Mouse (Mus musculus) heart, postnatal 0 days (tissue): Measurements from ENCODE around the gene Bcat1. TPM values are rescaled to one million over a fixed set of nuclear protein-coding genes. Genes with fewer than 3 reads are reported as not detected.

Source experiments
- ATAC-seq: fragments of 200-750 bp; cut with Nextera tagmentation; 2 replicates; pipeline ENCODE4 v1.8.0; 2017; ENCODE audit warnings: low read depth, moderate number of reproducible peaks, moderate library complexity; ENCODE audit not compliant: insufficient read depth
- DNase-seq: peaks from one replicate; pipeline ENCODE4 v3.0.0-alpha.2; 2016; ENCODE audit warnings: low spot score
- H3K27ac ChIP-seq: fragments of 300-500 bp; sonication (generic); 2 replicates; pipeline ENCODE4 v1.5.1; 2014; ENCODE audit warnings: low read depth, mild to moderate bottlenecking
- H3K27me3 ChIP-seq: fragments of 300-500 bp; sonication (generic); 2 replicates; pipeline ENCODE4 v1.6.1; 2014; ENCODE audit warnings: low read length, mixed read lengths; ENCODE audit not compliant: control insufficient read depth, insufficient read depth
- H3K36me3 ChIP-seq: fragments of 300-500 bp; sonication (generic); replicated peaks from 2 replicates; pipeline ENCODE4 v1.6.1; 2014; ENCODE audit warnings: low read length, mixed read lengths; ENCODE audit not compliant: control insufficient read depth, insufficient read depth
- H3K4me1 ChIP-seq: fragments of 300-500 bp; sonication (generic); 2 replicates; pipeline ENCODE4 v1.6.1; 2014; ENCODE audit warnings: antibody characterized with exemption; ENCODE audit not compliant: control insufficient read depth, insufficient read depth
- H3K4me2 ChIP-seq: fragments of 300-500 bp; sonication (generic); 2 replicates; pipeline ENCODE4 v1.6.1; 2014; ENCODE audit warnings: low read depth, mild to moderate bottlenecking, low read length, moderate library complexity
- H3K4me3 ChIP-seq: fragments of 300-500 bp; sonication (generic); 2 replicates; pipeline ENCODE4 v1.5.1; 2014; ENCODE audit warnings: low read depth, low read length
- H3K9ac ChIP-seq: fragments of 300-500 bp; sonication (generic); replicated peaks from 2 replicates; pipeline ENCODE4 v1.6.1; 2014; ENCODE audit warnings: low read depth, low read length, mixed read lengths
- H3K9me3 ChIP-seq: fragments of 300-500 bp; sonication (generic); replicated peaks from 2 replicates; pipeline ENCODE4 v1.6.1; 2016; ENCODE audit warnings: low read length; ENCODE audit not compliant: control insufficient read depth
- CTCF ChIP-seq: IDR thresholded peaks from 2 replicates; pipeline ENCODE4 v1.5.1; 2016; ENCODE audit warnings: antibody characterized with exemption, control low read depth, low read depth
- EP300 ChIP-seq: IDR thresholded peaks from 2 replicates; pipeline ENCODE4 v1.6.1; 2016; ENCODE audit warnings: antibody characterized with exemption, low read depth
- WGBS: fragments of 180-500 bp; shearing (Covaris S2); extraction: QIAGEN DNeasy Blood & Tissue Kit; methylation state at CpG from one replicate; pipeline ENCODE4 v1.1.7; 2014; 5-methylcytosine and 5-hydroxymethylcytosine counted together
- polyA plus RNA-seq: library from polyadenylated mRNA; unstranded; fragments of >200 nt; fragmentation: Nextera tagmentation; extraction: Ambion mirVana; gene quantifications from 2 replicates; pipeline ENCODE4 v1.2.1, GENCODE M21; 2015
- total RNA-seq: library from RNA; depleted of rRNA; stranded (reverse); fragments of >200 nt; gene quantifications from 2 replicates; pipeline ENCODE4 v1.2.3, GENCODE M21; 2014; ENCODE audit warnings: low replicate concordance

Bcat1 gene
- total and polyA plus RNA-seq, 2 experiments from 2014 or later: 0.94 to 2.6 TPM

DNA sequence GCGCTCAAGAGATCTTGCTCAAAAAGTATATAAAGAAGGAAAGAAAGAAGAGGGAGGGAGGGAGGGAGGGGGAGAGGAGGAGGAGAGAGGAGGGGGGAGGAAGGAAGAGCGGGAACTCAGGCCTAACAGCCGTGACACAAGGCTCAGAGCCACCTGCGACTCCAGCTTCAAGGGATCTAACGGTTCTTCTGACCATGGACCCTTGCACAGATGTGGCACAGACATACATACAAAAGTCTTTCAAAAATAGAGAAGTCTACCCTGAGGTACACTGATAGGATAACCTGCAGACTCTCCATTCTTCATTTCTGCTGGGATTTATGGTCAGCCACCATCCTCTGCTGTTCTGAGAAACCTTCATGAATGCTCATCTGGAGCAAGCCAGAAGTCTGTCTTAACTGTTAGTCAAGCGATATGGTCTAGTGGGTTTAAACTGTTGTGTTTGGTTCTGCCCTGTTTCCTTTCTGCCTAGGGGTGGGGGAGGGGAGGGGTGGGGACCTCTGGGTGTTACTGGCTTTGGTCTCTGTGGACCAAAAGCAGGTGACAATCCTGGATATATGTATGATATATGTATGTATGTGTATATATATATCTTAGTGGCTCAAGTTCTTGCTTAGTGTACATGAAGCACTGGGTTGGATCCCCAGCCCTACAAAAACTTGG, 14.3 kb upstream of the Bcat1 start:
- no peak overlapping the region for H3K9ac ChIP-seq
- H3K36me3 ChIP-seq: no peaks in the 10 kb centered on the region
- no peaks in the 10 kb centered on the region for H3K9me3 ChIP-seq
- no peaks in the 10 kb centered on the region for H3K4me1 ChIP-seq
- TF ChIP-seq CTCF (no peak), EP300 (no peak)
- WGBS: 84% methylated on average over 6 of the region's 6 CpGs
- no peak for ATAC-seq
- H3K27ac ChIP-seq: no peak overlapping the region; the same call in 1 of the 2 replicates
- no peak overlapping the region for H3K4me3 ChIP-seq
- no peak overlapping the region for H3K4me2 ChIP-seq
- no peak for DNase-seq
- no peaks in the 10 kb centered on the region for H3K27me3 ChIP-seq

DNA sequence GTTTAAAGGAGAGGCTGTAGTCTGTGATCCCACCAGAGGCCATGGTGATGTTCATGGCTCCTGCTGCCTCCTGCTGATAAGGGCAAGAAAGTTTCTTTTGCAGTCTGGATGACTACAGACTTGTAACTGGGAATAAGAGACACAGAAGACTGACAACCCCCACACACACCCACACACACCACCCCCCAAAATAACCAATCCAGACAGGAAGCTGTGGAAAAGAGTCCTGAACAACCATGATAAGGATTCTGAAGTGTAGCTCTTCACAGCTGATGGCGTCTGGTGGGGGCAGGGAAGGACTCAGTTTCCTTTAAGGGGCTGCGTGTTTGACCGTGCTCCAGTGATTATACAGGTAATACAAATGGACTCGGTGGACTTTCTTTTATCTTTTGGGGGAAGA, 13.4 kb upstream of the Bcat1 start:
- H3K27ac ChIP-seq: no peak overlapping the region
- H3K27me3 ChIP-seq: no peaks in the 10 kb centered on the region
- TF ChIP-seq EP300 (no peak), CTCF (no peak)
- H3K4me3 ChIP-seq: no peak overlapping the region
- H3K36me3 ChIP-seq: no peaks in the 10 kb centered on the region
- WGBS: 38% methylated on average over 4 of the region's 4 CpGs
- no peak for ATAC-seq
- H3K9ac ChIP-seq: no peak overlapping the region
- no peaks in the 10 kb centered on the region for H3K9me3 ChIP-seq
- H3K4me2 ChIP-seq: no peak overlapping the region
- no peak for DNase-seq
- no peaks in the 10 kb centered on the region for H3K4me1 ChIP-seq

DNA sequence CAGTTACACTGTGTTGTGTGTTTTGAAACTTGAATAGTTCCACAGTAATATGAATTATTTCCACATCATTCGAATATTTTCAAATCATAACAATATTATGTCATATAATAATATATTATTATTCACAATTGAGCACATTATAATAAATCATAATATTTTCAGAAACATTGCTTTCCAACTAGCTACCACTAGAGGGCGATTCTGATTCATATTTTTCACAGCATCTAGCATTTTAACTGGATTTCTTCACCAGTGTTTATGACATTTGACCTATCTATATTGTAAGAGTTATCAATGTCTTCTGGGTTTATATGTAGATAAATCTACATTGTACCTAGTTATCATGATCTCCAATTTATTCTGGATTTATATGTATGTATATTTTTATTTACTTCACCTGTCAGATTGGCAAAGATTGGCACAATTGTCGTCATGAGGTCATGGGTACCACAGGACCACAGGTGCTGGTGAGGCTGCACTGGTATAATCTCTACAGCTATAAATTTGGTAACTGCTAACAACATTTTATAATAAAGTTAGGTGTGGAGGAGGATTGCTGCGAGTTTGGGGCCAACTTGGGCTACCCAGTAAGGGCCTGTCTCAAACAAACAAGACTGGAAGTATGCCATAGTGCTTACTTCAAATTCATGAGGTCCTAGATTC, 12.6 kb upstream of the Bcat1 start:
- TF ChIP-seq EP300: no peak
- peak; percentile 66 for TF ChIP-seq CTCF
- ATAC-seq: no peak
- Histone ChIP-seq H3K4me3 (no peak overlapping the region), H3K27ac (no peak overlapping the region), H3K27me3 (no peaks in the 10 kb centered on the region), H3K9ac (no peak overlapping the region), H3K4me1 (no peaks in the 10 kb centered on the region), H3K4me2 (no peak overlapping the region), H3K36me3 (no peaks in the 10 kb centered on the region), H3K9me3 (no peaks in the 10 kb centered on the region)
- WGBS: 46% methylated on average over 4 of the region's 4 CpGs
- DNase-seq: peak; percentile 28

DNA sequence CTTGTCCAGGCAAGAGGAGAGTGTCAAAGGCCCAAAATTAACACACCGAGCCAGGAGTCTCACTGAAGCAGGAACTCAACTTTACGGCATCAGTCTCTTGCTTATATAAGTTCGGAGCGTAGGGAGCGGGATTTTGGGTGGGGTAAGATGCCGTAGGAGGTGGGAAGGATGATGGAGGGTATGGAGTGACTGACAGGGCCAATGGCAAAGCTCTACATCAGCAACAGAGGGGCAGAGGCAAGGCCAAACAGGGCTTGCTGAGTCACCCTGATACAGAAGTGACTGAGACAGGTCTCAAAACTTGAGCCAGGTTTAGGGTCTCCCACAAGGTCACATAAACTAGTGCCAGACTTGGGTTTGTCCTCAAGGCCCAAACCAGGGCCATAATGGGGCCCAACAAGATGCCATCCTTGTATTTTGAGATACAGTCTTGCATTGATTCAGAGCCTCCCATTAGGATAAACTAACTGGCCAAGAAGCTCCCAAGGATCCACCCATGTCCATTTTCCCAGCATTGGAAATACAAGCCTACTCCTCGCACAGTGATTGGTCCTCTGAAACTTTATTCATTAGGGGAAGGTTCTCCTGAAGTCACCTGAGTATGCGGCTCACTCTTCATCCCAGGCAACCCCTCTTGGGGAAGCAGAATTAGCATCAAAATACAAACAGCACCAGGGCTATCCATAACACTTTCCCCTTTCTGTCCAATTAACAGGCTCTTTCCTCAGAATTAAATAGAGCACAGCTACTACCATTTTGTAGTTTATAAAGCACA, 8.5 kb upstream of the Bcat1 start:
- Histone ChIP-seq H3K9me3 (no peaks in the 10 kb centered on the region), H3K27ac (no peak overlapping the region), H3K9ac (no peak overlapping the region), H3K27me3 (no peaks in the 10 kb centered on the region), H3K4me2 (no peak overlapping the region), H3K36me3 (no peaks in the 10 kb centered on the region), H3K4me3 (no peak overlapping the region), H3K4me1 (no peaks in the 10 kb centered on the region)
- WGBS: 87% methylated on average over 8 of the region's 8 CpGs
- ATAC-seq: no peak
- TF ChIP-seq CTCF (no peak), EP300 (no peak)
- no peak for DNase-seq

DNA sequence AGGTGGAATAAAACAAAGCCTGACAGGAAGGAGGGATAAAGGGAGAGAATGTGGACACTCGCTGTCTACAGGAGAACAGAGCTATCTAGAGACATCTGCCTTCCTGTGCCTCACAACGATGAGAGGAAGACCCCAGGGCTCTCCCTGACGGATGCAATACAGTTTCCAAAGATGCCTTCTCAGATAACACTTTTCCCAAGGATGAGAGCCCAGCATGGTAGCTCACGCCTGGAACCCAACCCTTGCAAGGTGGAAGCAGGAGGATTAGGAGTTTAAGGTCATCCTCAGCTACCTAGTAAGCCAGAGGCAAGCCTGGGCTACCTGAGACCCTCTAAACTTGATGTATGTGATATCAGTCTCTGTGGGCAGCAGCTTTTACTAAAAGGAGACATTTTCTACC, 5.7 kb upstream of the Bcat1 start:
- Histone ChIP-seq H3K27me3 (0 out of 2 replicates have a peak, but pooled peaks cover 5% of the 10 kb centered on the region), H3K4me1 (no peaks in the 10 kb centered on the region), H3K27ac (no peak overlapping the region), H3K9me3 (no peaks in the 10 kb centered on the region), H3K9ac (no peak overlapping the region), H3K4me2 (no peak overlapping the region), H3K4me3 (no peak overlapping the region), H3K36me3 (no peaks in the 10 kb centered on the region)
- TF ChIP-seq EP300 (no peak), CTCF (no peak)
- no peak for DNase-seq
- no peak for ATAC-seq
- WGBS: 54% methylated on average over 4 of the region's 4 CpGs
